Mouse (Mus musculus): ENCODE measurements around the gene 3110009E18Rik. TPM values are rescaled to one million over a fixed set of nuclear protein-coding genes. Genes with fewer than 3 reads are reported as not detected.
A peak's percentile ranks its signal among the peaks of the same experiment; 100 is the strongest.

Gene 3110009E18Rik
- polyA plus RNA-seq, 1 experiment from 2014 or later: 16.7 TPM

DNA sequence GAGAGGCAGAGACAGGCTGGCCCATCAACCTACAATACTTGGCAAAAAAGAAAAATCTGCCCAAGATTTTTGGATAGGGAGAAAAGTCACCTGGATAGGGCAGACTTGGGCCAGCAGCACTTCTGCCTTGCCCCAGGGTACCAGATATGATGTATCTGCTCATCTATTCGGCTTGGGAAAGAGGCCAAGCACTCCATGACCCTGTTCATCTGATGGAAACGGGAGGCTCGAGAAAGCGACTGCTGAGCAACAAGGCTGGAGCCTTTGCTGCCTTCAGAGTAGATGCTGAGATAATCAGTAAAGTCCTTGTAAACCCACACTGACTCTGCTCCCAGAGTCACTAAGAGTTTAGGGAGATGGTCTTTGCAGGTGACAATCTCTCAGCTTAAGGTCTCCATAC, 1.6 kb upstream of the 3110009E18Rik start:
- peak overlapping the region; percentile 75 for H3K4me2 ChIP-seq (replicated peaks; ENCODE audit: low read depth, low read length)
- H3K4me3 ChIP-seq (ENCODE audit: low read length): peak overlapping the region; percentile 65
- H3K36me3 ChIP-seq (ENCODE audit: insufficient read depth, low read length): peaks cover 25% of the 10 kb centered on the region
- H3K27me3 ChIP-seq (ENCODE audit: insufficient read depth, low read length): no peaks in the 10 kb centered on the region
- H3K9ac ChIP-seq (replicated peaks; ENCODE audit: low read length): peak overlapping the region; percentile 79
- no peak for ATAC-seq (ENCODE audit: low FRiP score, low TSS enrichment)
- H3K27ac ChIP-seq (ENCODE audit: low read length): peak overlapping the region; percentile 92; the same call in 1 of the 2 replicates
- WGBS: 85% methylated on average over 4 of the region's 4 CpGs
- peaks cover 6% of the 10 kb centered on the region for H3K9me3 ChIP-seq (ENCODE audit: low read length)
- peaks cover 36% of the 10 kb centered on the region for H3K4me1 ChIP-seq (ENCODE audit: insufficient read depth, low read length)

DNA sequence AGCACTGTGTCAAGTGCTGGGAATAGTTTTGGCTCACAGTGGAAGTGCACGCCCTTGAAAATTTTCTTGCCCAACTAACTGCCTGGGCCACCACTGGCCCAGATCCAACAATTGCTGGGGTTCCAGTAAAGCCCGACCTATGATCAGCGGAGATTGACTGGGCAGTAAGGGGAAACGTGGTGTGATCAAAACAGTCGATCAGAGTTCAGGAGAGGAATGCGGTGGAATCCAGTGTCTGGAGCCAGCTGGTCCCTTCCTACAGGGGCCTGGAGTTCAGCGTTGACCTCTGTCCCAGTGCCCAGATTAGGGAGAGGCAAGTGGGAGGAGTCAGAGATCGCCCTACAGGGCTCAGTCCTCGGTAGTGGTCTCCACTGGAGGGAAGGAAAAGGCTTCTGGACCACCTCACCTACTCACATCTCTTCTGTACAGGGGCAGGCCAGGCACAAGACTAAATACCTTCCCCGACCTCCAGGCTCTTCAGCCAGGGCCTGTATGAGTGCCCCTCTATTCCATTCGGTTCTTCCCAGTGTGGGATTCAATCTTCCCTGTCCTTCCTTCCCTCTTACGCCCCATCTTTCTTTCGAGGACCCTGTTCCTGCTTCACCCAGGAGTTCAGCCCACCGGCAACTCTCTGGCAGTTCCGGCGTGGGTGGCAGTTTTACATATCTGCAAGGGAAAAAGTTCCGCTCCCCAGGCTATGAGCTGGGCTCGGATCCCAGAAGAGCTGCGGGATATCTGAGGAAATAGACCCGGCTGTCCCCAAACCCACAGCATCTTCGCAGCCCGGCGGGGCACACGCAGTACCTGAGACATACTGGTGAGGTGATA, 632 bp upstream of the 3110009E18Rik start:
- H3K27me3 ChIP-seq (ENCODE audit: insufficient read depth, low read length): no peaks in the 10 kb centered on the region
- WGBS: 2% methylated on average over 24 of the region's 24 CpGs
- peak; percentile 83 for ATAC-seq (ENCODE audit: low FRiP score, low TSS enrichment)

DNA sequence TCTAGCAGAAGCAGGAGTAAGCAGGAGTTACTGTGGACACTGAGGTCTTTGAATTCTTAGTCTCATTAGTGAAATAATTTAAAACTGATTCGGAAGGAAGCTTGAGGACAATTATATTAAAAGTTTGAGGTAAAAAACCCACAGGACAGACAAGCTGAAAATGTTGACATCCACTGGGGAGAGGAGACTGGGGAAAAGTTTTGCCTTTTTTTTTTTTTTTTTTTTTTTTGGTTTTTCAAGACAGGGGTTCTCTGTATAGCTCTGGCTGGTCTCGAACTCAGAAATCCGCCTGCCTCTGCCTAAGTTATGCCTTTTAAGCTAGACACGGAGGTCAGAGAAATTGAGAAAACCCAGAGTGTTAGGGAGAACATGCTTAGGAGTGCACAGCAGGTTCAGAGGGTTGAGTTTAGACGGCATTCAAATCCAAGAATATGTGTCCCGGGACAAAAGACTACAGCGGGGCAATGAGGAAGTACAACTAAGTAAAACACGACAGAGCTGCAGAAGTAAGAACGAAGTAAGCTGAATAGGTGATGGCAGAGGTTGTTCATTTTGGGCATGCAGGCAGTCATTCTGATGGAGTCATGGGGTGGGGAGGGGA, 1.0 kb downstream of the 3110009E18Rik start:
- H3K27me3 ChIP-seq (ENCODE audit: insufficient read depth, low read length): no peaks in the 10 kb centered on the region
- H3K9me3 ChIP-seq (ENCODE audit: low read length): no peaks in the 10 kb centered on the region
- H3K36me3 ChIP-seq (ENCODE audit: insufficient read depth, low read length): peaks cover 5% of the 10 kb centered on the region; the same call in 1 of the 2 replicates
- peaks cover 44% of the 10 kb centered on the region for H3K4me1 ChIP-seq (ENCODE audit: insufficient read depth, low read length)
- no peak for ATAC-seq (ENCODE audit: low FRiP score, low TSS enrichment)
- H3K27ac ChIP-seq (ENCODE audit: low read length): peak overlapping the region; percentile 92
- H3K4me2 ChIP-seq (replicated peaks; ENCODE audit: low read depth, low read length): peak overlapping the region; percentile 75
- H3K4me3 ChIP-seq (ENCODE audit: low read length): peak overlapping the region; percentile 65
- peak overlapping the region; percentile 76 for H3K9ac ChIP-seq (replicated peaks; ENCODE audit: low read length)
- 86% methylated on average over 9 of the region's 9 CpGs for WGBS

More for the DNA sequence above, 632 bp upstream of the 3110009E18Rik start:
- Histone ChIP-seq H3K4me3 (ENCODE audit: low read length) (peak overlapping the region; percentile 65), H3K9ac (replicated peaks; ENCODE audit: low read length) (peak overlapping the region; percentile 79), H3K4me2 (replicated peaks; ENCODE audit: low read depth, low read length) (peak overlapping the region; percentile 75), H3K27ac (ENCODE audit: low read length) (peak overlapping the region; percentile 92), H3K4me1 (ENCODE audit: insufficient read depth, low read length) (peaks cover 40% of the 10 kb centered on the region), H3K9me3 (ENCODE audit: low read length) (no peaks in the 10 kb centered on the region), H3K36me3 (ENCODE audit: insufficient read depth, low read length) (peaks cover 15% of the 10 kb centered on the region)

DNA sequence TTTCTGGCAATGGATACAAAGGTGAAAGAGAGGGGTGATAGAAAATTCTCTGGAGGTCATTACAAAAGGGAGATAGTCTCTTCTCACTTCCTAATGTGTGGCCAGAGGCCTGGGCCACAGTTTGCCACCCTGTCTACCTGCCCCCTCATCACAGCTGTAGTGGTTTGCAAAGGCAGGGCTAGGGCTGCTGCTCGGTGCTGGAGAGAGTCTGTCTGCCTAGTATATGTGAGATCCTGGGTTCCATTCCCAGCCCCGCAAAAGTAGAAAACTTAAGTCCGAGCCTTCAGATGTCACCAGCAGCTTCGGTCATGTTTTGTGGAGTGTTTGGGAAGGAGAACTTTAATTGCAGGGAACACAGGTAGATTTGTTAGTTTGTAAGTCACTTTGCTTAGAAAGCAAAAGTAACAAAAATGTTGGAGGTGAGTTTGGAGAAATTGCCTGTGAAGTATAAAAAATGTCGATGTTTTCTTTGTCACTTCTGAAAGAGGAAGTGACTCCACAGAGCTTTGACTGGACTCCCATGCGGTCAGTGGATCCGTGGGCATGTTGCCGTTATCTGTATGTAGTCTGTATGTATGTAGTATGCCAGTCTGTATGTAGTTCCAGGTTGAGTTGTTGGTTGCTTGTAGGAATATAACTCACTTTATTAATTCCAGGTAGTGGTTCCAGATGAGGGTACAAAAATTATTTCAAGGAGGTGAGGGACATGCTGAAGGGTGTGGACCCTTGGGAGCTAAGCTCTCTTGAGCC, 1.8 kb downstream of the 3110009E18Rik start:
- Histone ChIP-seq H3K4me2 (replicated peaks; ENCODE audit: low read depth, low read length) (no peak overlapping the region), H3K4me3 (ENCODE audit: low read length) (no peak overlapping the region), H3K27ac (ENCODE audit: low read length) (no peak overlapping the region), H3K9ac (replicated peaks; ENCODE audit: low read length) (no peak overlapping the region), H3K9me3 (ENCODE audit: low read length) (no peaks in the 10 kb centered on the region), H3K4me1 (ENCODE audit: insufficient read depth, low read length) (peaks cover 36% of the 10 kb centered on the region), H3K36me3 (ENCODE audit: insufficient read depth, low read length) (no peaks in the 10 kb centered on the region; the same call in 1 of the 2 replicates), H3K27me3 (ENCODE audit: insufficient read depth, low read length) (no peaks in the 10 kb centered on the region)
- WGBS: 92% methylated on average over 8 of the region's 8 CpGs
- ATAC-seq (ENCODE audit: low FRiP score, low TSS enrichment): no peak

DNA sequence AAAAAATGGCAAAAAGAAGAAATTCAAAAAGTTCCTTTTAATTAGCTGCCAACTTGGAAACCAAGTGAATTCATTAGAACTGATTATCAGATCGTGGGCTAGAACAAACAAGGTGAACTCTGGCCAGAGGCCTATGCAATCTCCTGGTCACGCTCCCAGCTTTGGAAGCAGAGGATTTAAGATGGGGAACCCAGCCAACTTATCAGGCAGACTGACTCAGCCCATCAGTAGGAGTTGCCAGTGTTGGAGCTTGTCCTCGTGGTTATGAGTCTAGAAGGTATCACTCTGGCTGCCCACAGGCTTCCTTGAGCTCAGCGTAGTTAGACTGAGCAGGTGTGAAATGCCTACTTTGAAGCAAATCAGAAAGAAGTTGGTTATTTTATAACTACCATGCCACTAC, 3.9 kb downstream of the 3110009E18Rik start:
- no peaks in the 10 kb centered on the region for H3K27me3 ChIP-seq (ENCODE audit: insufficient read depth, low read length)
- H3K4me1 ChIP-seq (ENCODE audit: insufficient read depth, low read length): peaks cover 22% of the 10 kb centered on the region
- no peaks in the 10 kb centered on the region for H3K36me3 ChIP-seq (ENCODE audit: insufficient read depth, low read length)
- H3K9ac ChIP-seq (replicated peaks; ENCODE audit: low read length): no peak overlapping the region
- WGBS: 66% methylated on average over 4 of the region's 4 CpGs
- ATAC-seq (ENCODE audit: low FRiP score, low TSS enrichment): no peak
- H3K4me2 ChIP-seq (replicated peaks; ENCODE audit: low read depth, low read length): no peak overlapping the region
- H3K9me3 ChIP-seq (ENCODE audit: low read length): no peaks in the 10 kb centered on the region
- no peak overlapping the region for H3K4me3 ChIP-seq (ENCODE audit: low read length)
- H3K27ac ChIP-seq (ENCODE audit: low read length): no peak overlapping the region

DNA sequence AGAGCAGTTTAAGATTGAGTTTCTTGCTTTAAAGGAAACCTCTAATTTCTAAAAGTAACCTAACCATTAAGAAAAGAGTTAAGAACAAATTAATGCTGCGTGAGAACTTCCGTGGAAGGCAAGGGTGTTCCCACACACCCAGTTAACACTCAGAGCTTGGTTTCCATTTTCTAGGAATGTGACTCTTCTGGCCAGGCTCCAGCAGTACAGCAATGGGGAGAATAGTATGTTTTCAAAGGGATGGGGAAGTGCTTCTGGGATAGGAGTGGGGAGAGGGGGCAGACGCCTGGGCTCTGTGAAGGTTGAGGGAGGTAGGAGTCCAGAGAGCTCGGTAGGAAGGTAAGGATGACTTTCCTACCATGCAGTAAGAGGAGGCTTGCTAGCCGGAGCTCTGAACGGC, 4.5 kb downstream of the 3110009E18Rik start:
- 60% methylated on average over 6 of the region's 6 CpGs for WGBS
- Histone ChIP-seq H3K27ac (ENCODE audit: low read length) (no peak overlapping the region), H3K36me3 (ENCODE audit: insufficient read depth, low read length) (no peaks in the 10 kb centered on the region), H3K9me3 (ENCODE audit: low read length) (no peaks in the 10 kb centered on the region), H3K4me3 (ENCODE audit: low read length) (no peak overlapping the region), H3K4me2 (replicated peaks; ENCODE audit: low read depth, low read length) (no peak overlapping the region), H3K27me3 (ENCODE audit: insufficient read depth, low read length) (no peaks in the 10 kb centered on the region), H3K4me1 (ENCODE audit: insufficient read depth, low read length) (peaks cover 17% of the 10 kb centered on the region), H3K9ac (replicated peaks; ENCODE audit: low read length) (no peak overlapping the region)
- ATAC-seq (ENCODE audit: low FRiP score, low TSS enrichment): no peak

DNA sequence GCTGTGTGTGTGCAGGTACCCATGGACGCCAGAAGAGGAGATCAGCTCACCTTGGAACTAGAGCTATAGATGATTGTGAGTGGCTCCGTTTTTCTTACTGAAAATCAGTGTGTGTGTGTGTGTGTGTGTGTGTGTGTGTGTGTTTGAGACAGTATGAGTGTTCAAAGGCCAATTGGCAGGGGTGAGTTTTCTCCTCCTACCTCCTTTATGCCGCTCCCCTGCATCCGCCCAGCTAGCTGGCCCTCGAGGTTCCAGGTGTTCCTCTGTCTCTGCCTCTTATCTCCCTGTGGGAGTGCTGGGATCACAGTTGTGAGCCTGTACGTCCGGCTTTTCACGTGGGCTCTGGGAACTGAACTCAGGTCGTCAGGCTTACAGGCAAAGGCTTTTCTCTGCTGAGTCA, 5.3 kb downstream of the 3110009E18Rik start:
- ATAC-seq (ENCODE audit: low FRiP score, low TSS enrichment): no peak
- Histone ChIP-seq H3K36me3 (ENCODE audit: insufficient read depth, low read length) (no peaks in the 10 kb centered on the region), H3K27ac (ENCODE audit: low read length) (no peak overlapping the region), H3K27me3 (ENCODE audit: insufficient read depth, low read length) (no peaks in the 10 kb centered on the region), H3K9ac (replicated peaks; ENCODE audit: low read length) (no peak overlapping the region), H3K9me3 (ENCODE audit: low read length) (no peaks in the 10 kb centered on the region), H3K4me1 (ENCODE audit: insufficient read depth, low read length) (peaks cover 17% of the 10 kb centered on the region), H3K4me3 (ENCODE audit: low read length) (no peak overlapping the region), H3K4me2 (replicated peaks; ENCODE audit: low read depth, low read length) (no peak overlapping the region)
- whole genome bisulfite sequencing: 75% methylated on average over 9 of the region's 9 CpGs

DNA sequence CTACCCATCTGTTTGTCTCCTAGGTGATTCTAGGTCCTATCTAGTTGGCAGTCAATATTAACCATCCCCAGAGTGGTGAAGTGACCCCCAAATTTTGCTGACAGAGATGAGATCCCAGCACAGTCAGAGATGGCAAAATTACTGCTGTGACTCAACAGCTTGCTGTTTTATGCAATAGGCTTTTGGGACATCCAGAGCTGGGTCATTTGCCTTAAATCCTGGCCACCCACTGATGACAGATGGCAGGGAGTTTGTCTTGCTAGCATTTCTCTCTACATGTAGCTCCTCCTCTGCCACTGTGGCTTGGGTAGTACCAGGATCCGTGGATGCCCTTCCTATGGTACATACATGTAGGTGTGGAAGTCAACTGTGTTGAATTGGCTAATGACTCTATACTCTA, 11.4 kb downstream of the 3110009E18Rik start:
- Histone ChIP-seq H3K27me3 (ENCODE audit: insufficient read depth, low read length) (no peaks in the 10 kb centered on the region), H3K4me1 (ENCODE audit: insufficient read depth, low read length) (no peaks in the 10 kb centered on the region), H3K36me3 (ENCODE audit: insufficient read depth, low read length) (no peaks in the 10 kb centered on the region), H3K4me2 (replicated peaks; ENCODE audit: low read depth, low read length) (no peak overlapping the region), H3K9ac (replicated peaks; ENCODE audit: low read length) (no peak overlapping the region), H3K9me3 (ENCODE audit: low read length) (0 out of 2 replicates have a peak, but pooled peaks cover 5% of the 10 kb centered on the region), H3K4me3 (ENCODE audit: low read length) (no peak overlapping the region), H3K27ac (ENCODE audit: low read length) (no peak overlapping the region)
- 70% methylated on average over 1 of the region's 1 CpGs for WGBS
- ATAC-seq (ENCODE audit: low FRiP score, low TSS enrichment): no peak

DNA sequence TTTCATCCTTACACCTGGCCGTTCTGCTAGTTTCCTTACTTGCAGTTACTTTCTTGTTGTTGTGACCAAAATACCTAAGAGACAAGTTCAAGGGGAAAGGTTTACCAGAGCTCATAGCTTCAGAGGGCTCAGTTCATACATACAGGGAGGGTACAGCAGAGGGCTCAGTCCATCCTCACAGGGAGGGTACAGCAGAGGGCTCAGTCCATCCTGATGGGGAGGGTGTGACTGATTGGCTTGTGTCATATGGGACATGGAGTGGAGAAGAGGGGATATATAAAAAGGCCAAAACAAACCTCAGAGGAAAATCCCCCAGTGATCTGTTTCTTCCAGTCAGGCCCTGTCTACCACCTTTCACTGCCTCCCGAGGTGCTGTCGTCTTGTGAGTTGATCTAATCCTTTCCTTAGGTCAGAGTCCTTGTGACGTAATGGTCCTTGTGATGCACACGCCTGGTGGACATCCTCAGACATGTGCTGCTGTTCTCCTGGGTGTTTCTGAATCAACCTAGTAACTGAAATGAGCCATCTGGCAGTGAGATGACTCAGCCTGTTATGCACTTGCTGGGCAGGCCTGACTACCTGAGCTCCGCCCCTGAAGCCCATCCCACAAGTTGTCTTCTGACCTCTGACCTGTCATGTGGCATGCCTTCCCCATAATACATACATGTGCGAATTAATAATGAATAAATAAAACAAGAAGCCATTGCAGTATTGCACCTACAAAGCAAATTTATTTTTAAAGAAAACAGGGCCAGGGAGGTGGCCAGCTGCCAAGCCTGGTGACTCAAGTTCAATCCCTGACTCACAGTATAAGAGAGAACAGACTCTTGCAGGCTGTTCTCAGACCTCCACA, 15.2 kb downstream of the 3110009E18Rik start:
- WGBS: 81% methylated on average over 7 of the region's 7 CpGs
- Histone ChIP-seq H3K9me3 (ENCODE audit: low read length) (peaks cover 8% of the 10 kb centered on the region; the same call in 1 of the 2 replicates), H3K27ac (ENCODE audit: low read length) (no peak overlapping the region), H3K4me1 (ENCODE audit: insufficient read depth, low read length) (no peaks in the 10 kb centered on the region), H3K27me3 (ENCODE audit: insufficient read depth, low read length) (no peaks in the 10 kb centered on the region), H3K36me3 (ENCODE audit: insufficient read depth, low read length) (no peaks in the 10 kb centered on the region), H3K9ac (replicated peaks; ENCODE audit: low read length) (no peak overlapping the region), H3K4me3 (ENCODE audit: low read length) (no peak overlapping the region), H3K4me2 (replicated peaks; ENCODE audit: low read depth, low read length) (no peak overlapping the region)
- no peak for ATAC-seq (ENCODE audit: low FRiP score, low TSS enrichment)

All from kidney, embryonic 16.5 days (tissue).